Mouse (Mus musculus) right cerebral cortex, postnatal 10 days (tissue): Measurements from ENCODE around the gene Kxd1.
A peak's percentile ranks its signal among the peaks of the same experiment; 100 is the strongest.

Source experiments
- DNase-seq, 2 experiments: peaks; one replicate each; pipeline ENCODE4 v3.0.0; 2021; ENCODE audit warnings: low spot score in 2 of 2

Kxd1 gene

DNA sequence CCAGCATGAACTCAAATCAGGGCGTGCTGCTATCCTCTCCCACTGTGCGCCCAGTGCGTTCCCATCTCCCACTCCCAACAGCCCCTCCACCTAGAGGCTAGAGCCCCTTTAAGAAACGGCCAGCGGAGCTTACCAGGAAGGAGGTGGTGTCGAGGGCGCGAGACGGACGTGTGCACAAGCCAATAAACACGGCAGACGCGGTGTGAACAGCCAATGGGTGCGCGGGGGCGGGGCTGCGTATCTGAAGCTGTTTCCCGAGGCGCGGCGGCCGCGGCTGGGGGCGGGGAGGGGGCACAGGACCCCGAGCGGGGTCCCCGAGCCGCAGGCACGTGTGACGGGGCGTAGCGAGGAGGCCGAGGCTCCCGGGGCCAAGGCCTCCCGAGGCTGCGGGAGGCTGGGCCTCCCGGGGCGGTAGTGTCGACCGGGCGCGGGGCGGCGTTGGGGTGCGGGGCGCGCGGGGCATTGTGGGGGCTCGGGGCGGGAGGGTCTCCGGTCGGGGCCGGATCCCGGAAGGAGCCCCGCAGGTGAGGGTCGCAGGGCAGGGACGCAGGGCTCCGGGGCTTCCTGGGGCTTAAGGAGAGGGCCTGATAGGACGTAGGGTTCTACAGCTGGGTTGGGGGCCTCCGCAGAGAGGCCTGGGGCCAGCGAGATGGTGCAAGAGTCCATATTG is at the start of gene Kxd1, which contains the start of gene Fkbp8:
Gene Kxd1 (minus strand): TSS at position 445 of the 670 bp plus-strand sequence.
Gene Fkbp8 (plus strand): TSS at position 213 of the 670 bp plus-strand sequence.
- peak; percentile 99 for DNase-seq

DNA sequence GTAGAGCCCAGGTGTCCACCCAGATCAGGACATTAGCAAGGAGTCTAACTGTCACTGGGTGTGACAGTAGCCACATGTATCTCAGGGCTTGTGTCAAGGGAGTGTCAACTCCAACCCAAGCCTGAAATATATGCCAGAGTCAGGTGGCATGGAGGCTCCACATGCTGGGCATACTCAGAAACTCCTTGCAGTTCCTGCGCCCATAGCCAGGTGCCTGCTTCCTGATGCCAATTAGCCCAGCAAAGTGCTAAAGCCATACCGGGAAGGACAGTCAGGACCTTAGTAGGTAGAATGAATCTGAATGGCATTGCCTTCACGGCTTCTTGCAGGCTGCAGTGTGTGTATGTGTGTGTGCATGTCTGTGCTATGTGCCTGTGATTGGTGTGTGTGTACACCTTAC is 49.5 kb upstream of the Kxd1 start:
- no peak for DNase-seq

DNA sequence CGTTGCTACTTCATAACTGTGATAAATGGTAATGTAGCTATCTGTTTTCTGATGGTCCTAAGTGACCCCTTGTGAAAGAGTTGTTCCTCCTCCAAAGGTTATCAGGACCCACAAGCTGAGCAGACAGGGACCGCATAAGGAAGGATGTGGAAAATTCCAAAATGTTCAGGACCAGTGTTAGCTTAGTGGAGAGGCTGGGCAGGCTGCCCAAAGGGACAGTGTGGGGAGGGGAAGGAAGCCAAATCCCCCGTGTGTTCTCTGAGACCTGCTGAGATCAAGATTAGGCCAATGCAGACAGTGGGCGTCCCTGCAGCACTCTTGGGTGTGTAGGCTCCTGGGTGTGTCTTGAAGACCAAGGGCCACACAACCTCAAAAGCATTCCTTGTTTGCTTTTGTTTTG is 47.2 kb upstream of the Kxd1 start:
- peak in 1 of 2 experiments; percentile 55 for DNase-seq

DNA sequence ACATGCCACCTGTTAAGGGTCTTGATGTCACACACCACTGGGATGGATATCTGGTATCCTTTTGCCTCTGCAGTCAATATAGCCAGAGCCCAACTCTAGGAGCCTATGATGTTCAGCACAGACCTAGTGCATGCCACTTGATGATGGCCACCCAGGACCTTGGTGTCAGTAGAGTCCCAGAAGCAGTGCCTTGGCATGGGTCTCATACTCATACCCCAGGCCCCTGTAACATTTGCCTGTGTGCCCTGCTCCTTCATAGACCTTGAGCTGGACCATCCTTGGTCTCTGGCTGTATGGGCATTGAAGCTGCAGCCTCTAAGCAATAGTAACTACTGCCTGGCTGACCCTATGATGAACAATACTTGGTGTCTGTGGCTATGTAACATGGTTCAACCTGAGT is 46.5 kb upstream of the Kxd1 start:
- no peak for DNase-seq

DNA sequence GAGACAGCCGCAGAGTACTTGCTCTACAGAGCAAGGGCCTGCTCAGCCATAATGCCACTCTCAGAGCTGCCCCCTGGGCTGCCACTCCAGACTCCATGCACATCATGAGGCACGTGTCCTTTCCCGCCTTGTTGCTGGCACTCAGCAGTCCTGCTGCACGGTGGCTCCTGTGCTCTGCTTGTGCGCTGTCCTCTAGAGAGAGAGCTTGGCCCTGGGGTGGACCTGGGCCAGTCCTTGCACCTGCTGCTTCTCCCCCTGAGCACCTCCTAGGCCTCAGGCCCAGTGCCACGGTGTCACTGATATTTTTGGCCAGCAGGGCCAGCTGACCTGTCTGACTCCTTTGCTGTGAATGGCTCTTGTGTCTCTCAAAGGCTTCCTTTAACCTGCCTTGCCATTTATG is 43.2 kb upstream of the Kxd1 start:
- DNase-seq: no peak

DNA sequence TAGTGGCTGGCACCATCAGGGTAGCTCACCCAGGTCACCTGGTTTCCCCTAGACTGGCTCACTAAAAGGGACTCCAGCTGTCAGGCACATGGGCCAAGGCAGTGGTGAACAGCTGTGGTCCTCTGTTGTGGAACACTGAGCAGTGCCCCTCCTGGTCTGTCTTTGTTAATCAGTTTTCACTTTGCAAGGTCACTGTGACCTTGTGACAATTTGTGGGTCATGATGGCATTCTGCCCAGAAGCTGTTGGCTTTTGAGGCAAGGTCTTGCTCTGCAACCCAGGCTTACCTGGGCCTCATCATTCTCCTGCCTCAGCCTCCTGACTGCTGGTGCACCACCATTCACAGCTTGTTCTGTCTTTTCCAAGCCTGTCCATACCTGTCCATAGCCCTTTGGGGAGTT is 42.6 kb upstream of the Kxd1 start:
- no peak for DNase-seq

DNA sequence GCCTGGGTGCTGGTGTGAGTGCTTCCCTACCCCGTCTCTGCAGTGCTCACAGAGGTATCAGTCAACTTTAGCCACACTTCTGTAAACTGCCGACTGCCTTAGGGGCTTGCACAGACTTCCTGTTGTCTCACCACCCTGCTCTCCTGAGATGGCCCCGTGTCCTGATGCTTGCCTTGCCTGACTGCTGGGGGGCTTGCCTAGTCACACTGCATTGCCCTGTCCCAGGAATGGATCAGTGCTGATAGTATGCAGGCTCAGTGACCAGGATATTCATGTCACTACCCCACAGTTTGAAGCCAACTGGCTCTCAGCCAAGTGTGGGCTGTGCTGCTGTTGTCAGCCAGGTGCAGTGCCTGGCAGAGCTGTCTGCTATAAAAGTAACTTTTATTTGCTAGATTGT is 37.8 kb upstream of the Kxd1 start:
- no peak for DNase-seq

DNA sequence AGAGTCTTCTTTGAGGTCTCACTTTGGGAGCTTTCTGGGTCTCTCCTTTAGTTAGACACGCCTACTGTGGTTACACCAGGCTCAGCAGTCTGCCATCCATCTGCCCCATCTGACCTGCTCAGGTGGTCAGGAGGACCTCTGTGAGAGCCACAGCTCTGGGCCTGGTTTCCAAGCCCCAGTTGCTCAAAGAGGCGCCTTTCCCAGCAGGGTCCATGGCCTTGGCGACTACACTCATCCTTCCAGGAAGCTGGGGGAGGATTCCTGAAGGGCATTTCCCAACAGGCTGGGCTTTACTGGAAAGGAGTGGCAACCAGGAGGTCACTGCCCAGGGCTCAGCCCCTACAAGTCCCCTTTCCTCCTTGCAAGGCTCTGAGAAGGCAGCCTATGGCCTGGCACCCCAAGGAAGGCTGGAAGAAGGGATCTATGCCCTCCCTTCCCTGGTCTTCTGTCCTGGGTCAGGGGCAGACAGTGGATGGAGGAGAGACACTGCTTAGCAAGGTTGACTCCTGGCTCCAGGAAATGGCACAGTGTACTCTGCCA is 37.0 kb upstream of the Kxd1 start:
- DNase-seq: no peak

DNA sequence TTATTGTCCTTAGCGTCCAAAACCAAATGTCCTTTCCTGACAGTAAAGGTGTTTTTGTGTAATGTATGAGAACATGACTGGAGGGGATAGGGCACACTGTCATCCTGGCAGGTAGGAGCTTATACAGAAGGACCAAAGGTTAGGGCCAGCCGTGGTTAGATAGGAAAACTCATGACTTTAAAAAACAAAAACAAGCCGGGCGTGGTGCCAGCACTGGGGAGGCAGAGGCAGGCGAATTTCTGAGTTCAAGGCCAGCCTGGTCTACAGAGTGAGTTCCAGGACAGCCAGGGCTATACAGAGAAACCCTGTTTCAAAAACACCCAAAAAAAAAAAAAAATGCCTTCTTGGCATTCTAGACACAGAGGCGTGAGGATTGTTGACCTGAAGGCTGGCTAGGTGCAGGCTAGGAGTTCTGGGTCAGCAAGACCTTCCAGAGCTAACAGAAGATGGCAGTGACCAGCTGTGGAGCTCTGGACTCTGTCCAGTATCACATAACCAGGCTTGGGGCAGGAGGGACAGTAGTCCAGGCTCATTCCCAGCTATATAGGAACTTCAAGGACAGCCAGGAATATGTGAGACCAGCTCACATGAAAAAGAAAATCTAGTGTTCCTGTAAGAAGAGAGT is 36.1 kb upstream of the Kxd1 start:
- DNase-seq: no peak

DNA sequence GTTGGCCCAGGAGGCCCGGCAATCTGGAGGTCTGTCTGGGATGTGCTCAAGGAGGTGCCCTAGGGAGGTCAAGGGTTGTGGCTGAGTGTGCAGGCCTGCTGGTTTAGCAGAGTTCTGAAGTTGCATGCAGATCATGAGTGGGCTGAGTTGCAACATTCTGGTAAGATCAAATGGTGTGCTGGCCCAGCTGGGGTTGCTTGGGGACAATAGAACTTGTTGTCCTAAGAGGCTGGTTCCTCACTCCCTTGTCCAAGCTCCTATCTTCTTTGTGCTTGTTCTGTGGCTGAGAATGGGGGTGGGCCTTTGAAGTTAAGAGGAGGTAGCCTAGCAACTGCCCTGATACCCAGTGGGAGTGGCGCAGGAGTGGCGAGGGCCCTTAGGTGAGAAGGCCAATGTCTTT is 35.0 kb upstream of the Kxd1 start:
- no peak for DNase-seq

DNA sequence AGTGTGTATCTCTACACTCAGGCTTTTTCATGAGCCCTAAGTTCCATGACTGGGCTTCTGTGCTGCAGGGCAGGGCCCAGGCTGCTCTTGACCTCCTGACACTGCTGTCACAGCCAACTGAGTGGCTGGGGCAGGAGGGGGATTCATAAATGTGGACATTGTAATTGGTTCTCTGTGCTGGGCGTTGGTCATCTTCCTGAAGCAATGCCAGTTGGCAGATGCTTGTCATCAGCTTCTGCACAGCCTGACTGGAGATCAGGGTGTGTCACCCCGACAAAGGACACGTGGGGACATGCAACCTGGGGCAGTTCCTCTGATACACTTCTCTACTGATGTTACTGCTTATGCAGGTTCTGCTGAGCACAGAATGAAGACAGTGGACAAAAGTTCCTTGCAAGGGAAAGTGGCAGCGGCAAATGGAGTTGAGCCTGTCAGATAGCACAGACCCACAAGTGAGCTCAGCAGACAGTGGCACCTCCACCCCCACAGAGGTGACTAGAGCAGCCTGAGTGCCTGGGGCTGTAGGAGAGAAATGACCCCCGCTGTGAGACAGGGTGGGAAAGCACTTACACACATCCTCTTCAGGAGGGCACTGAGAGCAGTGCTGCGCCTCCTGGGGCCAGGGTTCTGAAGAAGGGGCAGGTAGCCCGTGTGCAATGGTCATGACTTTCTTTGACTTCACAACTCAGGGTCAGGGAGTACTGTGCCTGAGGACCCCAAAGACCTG is 34.2 kb upstream of the Kxd1 start:
- no peak for DNase-seq

DNA sequence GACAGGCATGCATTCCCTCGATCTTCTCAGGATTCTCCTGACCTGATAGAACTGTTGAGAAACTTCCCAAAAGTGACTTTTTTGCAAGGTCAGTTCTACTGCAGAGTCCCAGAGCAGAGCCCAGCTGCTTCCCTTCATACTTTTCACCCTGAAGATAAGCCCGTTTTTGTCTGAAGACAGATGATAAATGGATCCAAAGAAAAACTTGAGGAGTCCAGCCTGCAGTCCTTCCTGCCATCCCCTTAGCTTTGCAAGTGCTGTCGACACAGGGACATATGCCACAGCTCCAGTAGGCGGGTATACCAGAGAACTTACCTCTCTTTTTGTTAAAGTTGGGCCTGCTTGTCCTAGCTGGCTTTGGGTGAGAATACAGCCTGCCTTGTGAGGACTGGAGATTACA is 33.6 kb upstream of the Kxd1 start:
- no peak for DNase-seq

DNA sequence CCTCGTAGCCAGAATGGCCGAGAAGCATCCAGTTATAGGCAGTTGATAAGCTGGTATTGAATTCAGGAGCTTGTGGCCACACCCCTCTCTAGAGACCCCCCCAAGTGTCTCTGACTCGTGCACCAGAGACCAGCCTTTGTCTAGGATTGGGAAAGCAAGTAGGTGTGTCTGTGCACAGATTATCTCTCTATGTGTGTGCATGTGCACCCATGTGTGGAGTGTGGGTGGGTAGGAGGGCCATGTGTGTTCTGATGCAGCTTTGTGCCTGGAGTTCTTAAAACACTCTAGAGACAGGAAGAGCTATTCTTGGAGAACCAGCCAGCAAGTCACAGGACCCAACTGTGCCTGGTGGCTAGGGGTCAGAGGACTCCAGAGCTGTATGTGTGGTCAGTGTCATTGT is 32.8 kb upstream of the Kxd1 start:
- DNase-seq: no peak

DNA sequence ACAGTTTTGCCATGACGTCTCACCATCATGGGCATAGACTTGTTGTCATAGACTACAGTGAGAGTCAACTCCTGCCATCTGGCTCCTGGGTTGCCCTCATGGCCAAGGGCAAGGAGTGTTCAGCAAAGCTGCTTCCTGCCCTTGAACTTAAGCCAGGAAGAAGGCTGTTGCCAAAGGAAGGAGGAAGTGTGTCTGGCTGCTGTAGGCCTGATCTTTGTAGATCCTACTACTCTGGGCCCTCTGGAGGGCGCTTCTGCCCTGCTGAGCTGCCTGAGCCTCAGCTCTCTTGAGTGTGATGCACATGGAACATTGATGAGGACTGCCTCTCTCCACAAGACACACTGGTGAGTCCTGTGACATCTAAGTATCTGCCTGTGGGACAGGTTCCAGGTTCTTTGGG is 32.3 kb upstream of the Kxd1 start:
- DNase-seq: peak; percentile 65 to 75

DNA sequence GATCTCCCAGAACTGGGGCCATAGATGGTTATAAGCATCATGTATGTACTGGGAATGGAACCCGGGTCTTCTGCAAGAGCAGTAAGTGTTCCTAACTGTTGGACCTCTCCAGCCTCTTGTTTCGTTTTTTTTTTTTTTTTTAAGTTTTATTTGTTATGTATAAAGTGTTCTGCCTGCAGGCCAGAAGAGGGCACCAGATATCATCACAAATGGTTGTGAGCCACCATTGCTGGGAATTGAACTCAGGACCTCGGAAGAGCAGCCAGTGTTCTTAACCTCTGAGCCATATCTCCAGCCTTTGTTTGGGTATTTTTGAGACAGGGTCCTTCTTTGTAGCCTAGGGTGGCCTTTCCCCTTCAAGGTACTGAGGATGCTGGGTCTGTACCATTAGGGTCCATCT is 31.2 kb upstream of the Kxd1 start:
- no peak for DNase-seq

DNA sequence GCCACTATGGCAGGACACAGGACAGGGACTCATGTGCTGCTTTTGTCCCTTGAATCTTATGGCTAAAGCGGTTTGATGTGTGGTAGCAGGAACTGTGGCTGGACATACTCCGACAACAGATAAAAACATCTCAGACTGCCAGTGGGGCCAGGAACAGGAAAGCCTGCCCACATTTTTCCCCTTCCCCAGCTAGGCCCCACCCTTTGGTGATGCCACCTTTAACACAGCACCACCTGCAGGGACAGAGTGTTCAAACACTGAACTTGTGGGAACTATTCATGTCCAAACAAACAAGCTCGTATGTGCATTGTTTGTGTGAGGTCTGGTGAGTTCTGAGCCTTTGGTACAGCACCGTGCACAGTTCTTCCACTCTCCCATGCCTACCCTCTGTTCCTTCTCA is 30.6 kb upstream of the Kxd1 start:
- DNase-seq: no peak

DNA sequence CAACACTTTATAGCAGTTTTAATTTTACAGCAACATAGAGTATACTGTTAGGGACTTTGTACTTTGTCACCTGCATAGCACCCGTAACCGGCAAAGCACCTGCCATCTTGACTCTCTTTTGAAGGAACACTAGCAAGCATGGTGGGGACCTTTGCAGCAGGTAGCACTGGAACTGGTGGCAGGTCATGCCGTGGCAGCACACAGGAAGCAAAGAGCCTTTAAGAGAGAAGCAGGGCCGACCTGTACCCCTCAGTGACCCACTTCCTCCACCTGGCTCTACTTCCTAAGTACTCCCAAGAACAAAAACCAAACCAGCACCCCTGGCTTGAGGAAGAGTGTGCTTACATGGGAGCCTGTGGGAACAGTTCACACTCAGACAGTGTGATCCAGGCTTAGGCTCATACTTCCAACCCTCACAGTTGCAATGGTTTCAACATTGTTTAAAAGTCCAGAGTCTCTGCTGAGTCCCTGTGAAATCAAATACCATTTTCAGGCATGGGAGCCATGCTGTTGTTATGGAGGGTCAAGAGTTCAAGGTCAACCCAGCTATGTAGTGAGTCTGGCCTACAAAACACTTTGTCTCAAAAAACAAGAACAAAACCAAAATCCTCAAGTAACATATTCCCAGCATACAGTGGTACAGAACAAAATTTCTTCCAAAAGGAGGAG is 27.5 kb upstream of the Kxd1 start:
- no peak for DNase-seq

DNA sequence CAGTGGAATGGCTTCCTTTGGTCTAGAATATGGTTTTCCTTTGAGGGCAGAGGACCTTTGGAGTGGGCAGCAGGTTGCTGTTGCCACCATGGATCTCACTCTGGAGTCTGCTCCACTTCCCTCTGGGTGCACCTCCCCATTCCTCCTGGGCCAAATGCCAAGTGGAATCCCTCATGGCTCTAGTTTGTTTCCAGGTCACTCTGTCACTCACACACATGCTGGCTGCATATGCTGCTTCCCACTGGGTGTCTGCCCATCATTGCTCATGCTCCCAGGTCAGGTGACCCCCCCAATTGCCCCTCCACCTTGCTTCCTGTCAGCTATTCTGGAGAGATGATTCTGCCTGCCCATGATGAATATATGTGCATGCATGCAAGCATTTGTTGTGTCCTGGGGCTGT is 26.0 kb upstream of the Kxd1 start:
- DNase-seq: peak; percentile 58 to 67

DNA sequence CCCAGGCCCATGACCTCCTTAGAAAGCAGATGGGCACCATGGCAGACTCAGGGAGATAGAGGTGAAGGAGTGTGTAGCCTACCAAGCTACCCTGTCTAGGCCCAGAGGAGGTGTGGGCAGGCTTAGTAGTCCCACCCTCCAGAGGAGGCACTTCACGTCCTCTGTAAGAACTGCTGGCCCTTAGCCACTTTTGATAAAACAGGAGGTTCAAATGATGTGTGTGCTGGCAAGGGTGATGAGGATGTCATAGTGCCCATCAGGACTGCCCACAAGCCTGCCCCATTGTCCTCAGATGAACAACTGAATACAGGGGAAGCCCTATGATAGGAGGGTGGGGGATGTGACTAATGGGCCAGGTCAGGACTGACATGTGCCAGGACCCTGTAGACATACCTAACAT is 25.1 kb upstream of the Kxd1 start:
- no peak for DNase-seq

DNA sequence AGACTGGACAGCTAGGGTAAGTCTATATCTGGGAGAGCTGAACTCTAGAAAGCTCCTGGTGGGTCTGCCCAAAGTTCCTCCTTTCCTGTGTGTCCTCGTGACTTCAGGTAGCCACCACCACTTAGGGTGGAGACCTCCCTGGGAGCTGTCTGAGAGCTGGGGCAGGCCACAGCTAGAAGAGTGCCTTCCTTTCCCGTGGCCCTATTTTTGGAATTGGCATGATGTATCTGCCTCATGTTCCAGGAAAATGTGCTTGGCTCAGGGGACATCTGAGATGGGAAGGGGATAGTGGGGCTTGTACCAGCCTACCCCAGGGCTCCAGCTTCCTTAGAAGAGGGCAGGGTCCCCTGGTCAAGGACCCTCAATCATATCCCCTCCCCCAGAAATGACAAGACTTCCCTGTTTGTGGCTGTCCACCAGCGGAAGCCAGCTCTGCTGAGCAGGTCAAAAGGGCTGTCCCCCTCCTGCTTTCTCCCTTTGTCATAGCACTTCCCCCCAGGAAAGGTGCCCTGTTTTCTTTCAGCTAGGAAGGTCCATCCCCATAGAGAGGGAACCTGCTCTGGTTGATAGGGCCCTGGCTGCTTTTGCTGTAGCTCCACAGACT is 23.9 kb upstream of the Kxd1 start:
- no peak for DNase-seq

DNA sequence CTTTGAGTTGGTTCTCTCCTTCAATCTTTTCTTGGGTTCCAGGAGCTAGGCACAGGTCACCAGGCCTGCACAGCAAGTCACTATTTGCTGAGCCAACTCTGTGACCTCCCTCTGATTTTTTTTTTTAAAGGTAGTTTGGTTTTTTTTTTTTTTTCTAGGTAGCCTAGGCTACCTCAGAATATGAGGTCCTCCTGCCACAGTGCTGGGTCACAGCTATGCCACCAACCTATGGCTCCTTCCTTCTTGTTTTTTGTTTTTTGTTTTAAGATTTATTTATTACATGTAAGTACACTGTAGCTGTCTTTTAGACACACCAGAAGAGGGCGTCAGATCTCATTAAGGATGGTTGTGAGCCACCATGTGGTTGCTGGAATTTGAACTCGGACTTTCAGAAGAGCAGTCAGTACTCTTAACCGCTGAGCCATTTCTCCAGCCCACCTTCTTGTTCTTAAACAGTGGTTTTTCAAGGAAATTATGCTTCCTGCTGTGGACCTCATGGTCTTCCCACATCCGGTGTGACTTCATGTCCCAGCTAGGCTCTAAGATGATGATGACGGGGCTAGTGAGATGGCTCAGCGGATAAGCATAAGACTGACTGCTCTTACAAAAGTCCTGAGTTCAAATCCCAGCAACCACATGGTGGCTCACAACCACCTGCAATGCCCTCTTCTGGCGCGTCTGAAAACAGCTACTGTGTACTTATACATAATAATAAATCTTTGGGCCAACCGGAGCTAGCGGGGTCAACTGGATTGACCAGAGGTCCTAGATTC is 21.8 kb upstream of the Kxd1 start:
- DNase-seq: no peak
